Mouse (Mus musculus) bone marrow macrophage, adult 2 months (primary cell): ENCODE results near the gene Snrpa. TPM values are rescaled to one million over a fixed set of nuclear protein-coding genes. Genes with fewer than 3 reads are reported as not detected.
A peak's percentile ranks its signal among the peaks of the same experiment; 100 is the strongest.

Experiments
- H3K27ac ChIP-seq: 2 replicates; pipeline ENCODE4 v1.5.1; 2012; ENCODE audit warnings: low read depth, low read length; ENCODE audit not compliant: insufficient read depth
- H3K4me1 ChIP-seq: 2 replicates; pipeline ENCODE4 v1.6.1; 2012; ENCODE audit warnings: low read length; ENCODE audit not compliant: control insufficient read depth, insufficient read depth
- H3K4me3 ChIP-seq: 2 replicates; pipeline ENCODE4 v1.5.1; 2012; ENCODE audit warnings: mild to moderate bottlenecking, low read length, moderate library complexity; ENCODE audit not compliant: insufficient read depth
- CTCF ChIP-seq: IDR thresholded peaks from 2 replicates; pipeline ENCODE4 v1.5.1; 2012; ENCODE audit warnings: low read depth, mild to moderate bottlenecking, low read length, moderate library complexity
- POLR2A ChIP-seq: IDR thresholded peaks from 2 replicates; pipeline ENCODE4 v1.6.1; 2012; ENCODE audit warnings: mild to moderate bottlenecking, low read depth, low read length, borderline replicate concordance
- polyA plus RNA-seq: library from polyadenylated mRNA; stranded (reverse); fragments of >200 nt; gene quantifications from 2 replicates; pipeline ENCODE4 v1.2.4, GENCODE M21; 2012; ENCODE audit not compliant: missing spikeins, insufficient read depth, insufficient read length

The Snrpa gene
- polyA plus RNA-seq, 1 experiment: 52.0 TPM

GRCm38 (mm10) chr7:27182498-27182897, 13.6 kb downstream of the Snrpa start:
- Histone ChIP-seq H3K27ac (no peak overlapping the region), H3K4me1 (peaks cover 9% of the 10 kb centered on the region), H3K4me3 (no peak overlapping the region)
- no peak for TF ChIP-seq POLR2A
- TF ChIP-seq CTCF: no peak

DNA sequence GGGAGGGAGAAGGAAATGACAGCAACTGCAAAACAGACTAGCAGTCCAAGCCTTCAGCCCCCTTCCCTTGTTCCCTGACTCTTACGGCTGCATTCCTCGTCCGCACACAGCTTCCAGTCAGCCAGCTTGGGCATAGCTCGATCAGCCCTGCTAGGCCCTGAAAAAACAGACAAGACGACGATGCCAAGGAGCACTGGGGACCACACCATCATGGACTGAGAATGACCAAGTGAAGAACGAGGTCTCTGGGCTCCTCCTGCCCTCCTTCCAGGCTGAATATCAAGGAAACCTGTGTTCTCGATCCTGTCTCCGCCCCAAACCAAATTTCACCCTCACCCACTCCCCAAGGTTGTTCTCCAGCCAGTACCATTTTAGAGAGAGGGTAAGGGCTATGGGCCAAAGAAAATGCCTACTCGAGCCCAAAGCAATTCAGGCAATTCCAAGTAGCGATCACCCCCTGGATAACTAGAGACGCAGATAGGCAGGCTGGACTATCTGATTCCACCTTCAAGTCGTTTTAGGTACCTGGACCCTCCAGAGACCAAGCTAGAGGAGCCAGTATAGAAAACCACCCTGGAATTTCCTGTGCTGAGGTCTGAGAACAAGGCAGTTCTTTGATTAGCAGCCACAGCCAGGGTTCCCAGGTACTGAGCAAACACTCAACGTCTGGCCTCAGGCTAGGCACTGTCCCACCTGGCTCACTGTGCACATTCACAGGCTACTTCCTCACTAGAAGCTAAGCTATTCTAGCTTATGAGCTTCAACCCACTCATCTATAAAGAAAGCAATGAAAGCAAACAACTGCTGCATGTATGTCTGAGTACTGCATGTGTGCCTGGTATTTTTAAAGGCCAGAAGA, 15.0 kb downstream of the Snrpa start, which contains the start of the genes Gm21983 and Mia:
Gene Gm21983 (minus strand): TSS at position 250 of the 859 bp plus-strand sequence.
Gene Mia (minus strand): TSS at position 321 of the 859 bp plus-strand sequence.
- Histone ChIP-seq H3K4me1 (peaks cover 9% of the 10 kb centered on the region), H3K27ac (no peak within 1 kb of the TSS), H3K4me3 (no peak within 1 kb of the TSS)
- no peak for TF ChIP-seq POLR2A

DNA sequence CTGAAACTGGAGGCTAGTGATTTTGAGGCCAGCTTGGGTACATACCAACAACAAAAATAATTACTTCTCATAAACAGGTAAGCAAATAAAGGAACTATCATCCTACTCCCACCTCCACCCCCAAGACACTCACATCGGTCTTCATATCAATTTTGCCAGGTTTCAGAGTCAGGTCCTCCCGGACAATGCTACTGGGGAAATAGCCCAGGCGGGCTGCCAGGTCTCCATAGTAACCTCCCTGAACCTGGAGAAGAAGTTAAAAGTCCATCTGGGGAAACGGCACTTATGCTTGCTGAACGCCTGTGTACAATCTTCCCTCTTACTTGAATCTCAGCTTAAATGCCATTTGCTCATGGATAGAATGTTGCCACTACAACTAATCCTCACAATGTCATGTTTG, 16.0 kb downstream of the Snrpa start:
- H3K4me3 ChIP-seq: no peak overlapping the region
- TF ChIP-seq POLR2A (no peak), CTCF (no peak)
- H3K27ac ChIP-seq: no peak overlapping the region
- H3K4me1 ChIP-seq: peaks cover 9% of the 10 kb centered on the region

- TF ChIP-seq POLR2A (no peak), CTCF (no peak)
- Histone ChIP-seq H3K4me1 (peaks cover 9% of the 10 kb centered on the region), H3K27ac (peak overlapping the region; percentile 42), H3K4me3 (peak overlapping the region; percentile 53)
These were observed 16.7 kb downstream of the Snrpa start for GRCm38 (mm10) chr7:27179217-27179918.

- Histone ChIP-seq H3K4me1 (peaks cover 9% of the 10 kb centered on the region), H3K27ac (peak within 1 kb of the TSS; percentile 82), H3K4me3 (peak within 1 kb of the TSS; percentile 74)
- no peak for TF ChIP-seq POLR2A
- no peak for TF ChIP-seq CTCF
These were observed 17.5 kb downstream of the Snrpa start, which contains the start of gene Rab4b for GRCm38 (mm10) chr7:27178324-27179216. Gene Rab4b (minus strand): TSS chr7:27178896.

- Histone ChIP-seq H3K4me1 (peaks cover 9% of the 10 kb centered on the region), H3K4me3 (peak overlapping the region; percentile 74), H3K27ac (peak overlapping the region; percentile 82)
- no peak for TF ChIP-seq POLR2A
- no peak for TF ChIP-seq CTCF
These were observed 18.1 kb downstream of the Snrpa start for GRCm38 (mm10) chr7:27177942-27178323.

DNA sequence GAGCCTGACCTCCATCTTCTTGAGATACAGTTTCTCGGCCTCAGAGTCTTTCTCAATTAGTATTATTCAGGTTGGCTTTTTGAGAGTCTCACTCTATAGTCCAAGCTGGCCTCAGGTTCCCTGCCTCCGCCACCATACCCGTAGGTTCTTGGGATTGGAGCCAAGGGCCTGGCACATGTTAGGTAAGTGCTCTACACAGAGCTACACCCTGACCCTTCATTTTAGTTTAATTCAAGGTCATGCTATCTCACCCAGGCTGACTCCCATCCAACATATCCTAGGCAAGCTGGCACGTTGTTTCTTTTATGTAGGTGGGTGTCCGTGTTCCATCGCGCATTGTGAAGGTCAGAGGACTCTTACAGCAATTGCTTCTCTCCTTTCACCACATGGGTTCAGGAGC, 21.2 kb downstream of the Snrpa start:
- H3K4me1 ChIP-seq: peaks cover 9% of the 10 kb centered on the region
- no peak overlapping the region for H3K27ac ChIP-seq

DNA sequence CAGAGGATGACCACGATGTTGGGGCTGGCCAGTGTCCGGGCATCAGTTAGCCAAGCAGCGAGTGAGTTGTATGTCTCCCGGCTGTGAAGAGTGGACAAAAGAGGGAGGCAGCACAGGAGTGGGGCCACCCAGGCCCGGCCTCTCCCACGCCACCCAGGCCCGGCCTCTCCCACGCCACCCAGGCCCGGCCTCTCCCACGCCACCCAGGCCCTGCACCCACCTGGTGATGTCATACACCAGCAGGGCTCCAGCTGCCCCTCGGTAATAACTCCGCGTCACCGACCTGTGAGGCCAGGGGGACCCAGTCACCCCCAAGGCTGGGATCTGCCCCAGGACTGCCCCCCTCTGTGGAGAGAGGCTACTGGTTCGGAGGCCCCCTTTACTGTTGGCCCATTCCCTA, 21.6 kb downstream of the Snrpa start:
- TF ChIP-seq POLR2A: no peak
- no peak for TF ChIP-seq CTCF
- Histone ChIP-seq H3K4me3 (no peak overlapping the region), H3K4me1 (peaks cover 7% of the 10 kb centered on the region), H3K27ac (no peak overlapping the region)

More for the DNA sequence above, 21.2 kb downstream of the Snrpa start:
- no peak for TF ChIP-seq POLR2A
- no peak for TF ChIP-seq CTCF
- H3K4me3 ChIP-seq: no peak overlapping the region

GRCm38 (mm10) chr7:27170981-27171380, 25.1 kb downstream of the Snrpa start:
- Histone ChIP-seq H3K27ac (no peak overlapping the region), H3K4me3 (no peak overlapping the region), H3K4me1 (peaks cover 8% of the 10 kb centered on the region)
- TF ChIP-seq CTCF: no peak
- TF ChIP-seq POLR2A: no peak

DNA sequence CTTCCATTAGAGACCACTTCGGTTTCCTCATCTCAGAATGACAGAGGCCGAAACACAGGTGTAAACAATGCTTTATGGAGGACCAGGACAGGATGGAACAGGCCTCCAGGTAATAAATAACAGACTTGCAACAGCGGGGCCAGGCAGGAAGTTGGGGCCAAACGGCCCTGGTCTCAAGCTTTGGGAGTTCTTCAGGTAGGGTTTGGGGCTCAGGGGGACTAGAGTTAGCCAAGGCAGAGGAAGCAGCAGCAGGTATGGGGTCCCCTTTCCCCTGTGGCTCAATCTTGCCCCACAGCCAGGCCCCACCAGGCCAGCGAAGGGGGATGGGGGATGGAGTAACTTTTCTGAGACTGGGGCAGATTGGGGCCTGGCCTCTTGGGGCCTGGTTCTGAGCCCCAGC, 27.7 kb downstream of the Snrpa start:
- peaks cover 11% of the 10 kb centered on the region for H3K4me1 ChIP-seq
- no peak overlapping the region for H3K4me3 ChIP-seq
- no peak overlapping the region for H3K27ac ChIP-seq
- TF ChIP-seq CTCF (no peak), POLR2A (no peak)
